Mouse (Mus musculus): Measurements from ENCODE around the gene Eif4b. TPM values are rescaled to one million over a fixed set of nuclear protein-coding genes. Genes with fewer than 3 reads are reported as not detected.

Eif4b gene
- polyA plus RNA-seq, 1 experiment from 2014 or later: 140 TPM

GRCm38 (mm10) chr15:102091063-102091679 lies 17.6 kb downstream of the Eif4b start:
- Histone ChIP-seq H3K9me3 (ENCODE audit: low read length) (no peaks in the 10 kb centered on the region), H3K36me3 (ENCODE audit: insufficient read depth, low read length) (peaks cover 98% of the 10 kb centered on the region), H3K9ac (replicated peaks; ENCODE audit: low read length) (no peak overlapping the region), H3K4me1 (ENCODE audit: insufficient read depth, low read length) (no peaks in the 10 kb centered on the region), H3K4me3 (ENCODE audit: low read length) (no peak overlapping the region), H3K27me3 (ENCODE audit: insufficient read depth, low read length) (no peaks in the 10 kb centered on the region), H3K27ac (ENCODE audit: low read length) (no peak overlapping the region), H3K4me2 (replicated peaks; ENCODE audit: low read depth, low read length) (no peak overlapping the region)
- WGBS: 80% methylated on average over 12 of the region's 12 CpGs
- 0 out of 2 replicates have a peak, but pooled peaks have one; percentile 15 for ATAC-seq (ENCODE audit: low FRiP score, low TSS enrichment)

GRCm38 (mm10) chr15:102091688-102092087 lies 18.1 kb downstream of the Eif4b start:
- Histone ChIP-seq H3K36me3 (ENCODE audit: insufficient read depth, low read length) (peaks cover 95% of the 10 kb centered on the region), H3K9ac (replicated peaks; ENCODE audit: low read length) (no peak overlapping the region), H3K4me1 (ENCODE audit: insufficient read depth, low read length) (no peaks in the 10 kb centered on the region), H3K9me3 (ENCODE audit: low read length) (no peaks in the 10 kb centered on the region), H3K4me2 (replicated peaks; ENCODE audit: low read depth, low read length) (no peak overlapping the region), H3K27me3 (ENCODE audit: insufficient read depth, low read length) (no peaks in the 10 kb centered on the region), H3K4me3 (ENCODE audit: low read length) (no peak overlapping the region), H3K27ac (ENCODE audit: low read length) (no peak overlapping the region)
- 68% methylated on average over 1 of the region's 1 CpGs for WGBS
- no peak for ATAC-seq (ENCODE audit: low FRiP score, low TSS enrichment)

DNA sequence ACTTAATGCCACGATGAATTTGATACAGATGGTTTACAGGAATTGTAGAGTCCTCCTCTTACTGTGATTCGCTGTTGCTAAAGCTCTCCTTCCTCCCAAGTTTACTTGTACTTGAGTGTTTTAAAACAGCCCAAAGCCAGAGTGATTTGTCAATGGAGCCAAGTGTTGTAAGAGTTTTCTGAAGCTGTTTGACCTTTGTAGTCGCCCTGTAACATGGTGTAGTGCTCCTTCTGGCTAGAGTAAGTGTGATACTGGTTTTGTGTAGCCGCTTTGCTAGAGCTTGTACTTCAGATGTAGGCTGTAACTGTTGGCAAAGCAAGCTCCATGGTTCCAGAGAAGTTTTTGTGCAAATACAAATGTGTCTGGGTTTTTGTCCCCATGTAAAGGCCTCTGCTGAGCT lies 18.6 kb downstream of the Eif4b start:
- H3K9ac ChIP-seq (replicated peaks; ENCODE audit: low read length): no peak overlapping the region
- no peak overlapping the region for H3K27ac ChIP-seq (ENCODE audit: low read length)
- H3K4me3 ChIP-seq (ENCODE audit: low read length): no peak overlapping the region
- H3K36me3 ChIP-seq (ENCODE audit: insufficient read depth, low read length): peaks cover 91% of the 10 kb centered on the region
- H3K4me2 ChIP-seq (replicated peaks; ENCODE audit: low read depth, low read length): no peak overlapping the region
- no peaks in the 10 kb centered on the region for H3K9me3 ChIP-seq (ENCODE audit: low read length)
- no peaks in the 10 kb centered on the region for H3K27me3 ChIP-seq (ENCODE audit: insufficient read depth, low read length)
- H3K4me1 ChIP-seq (ENCODE audit: insufficient read depth, low read length): no peaks in the 10 kb centered on the region
- ATAC-seq (ENCODE audit: low FRiP score, low TSS enrichment): no peak
- 89% methylated on average over 4 of the region's 4 CpGs for WGBS

- no peak for ATAC-seq (ENCODE audit: low FRiP score, low TSS enrichment)
- WGBS: 21% methylated on average over 2 of the region's 2 CpGs
- no peaks in the 10 kb centered on the region for H3K9me3 ChIP-seq (ENCODE audit: low read length)
Observed at GRCm38 (mm10) chr15:102094157-102094556, 20.6 kb downstream of the Eif4b start.

DNA sequence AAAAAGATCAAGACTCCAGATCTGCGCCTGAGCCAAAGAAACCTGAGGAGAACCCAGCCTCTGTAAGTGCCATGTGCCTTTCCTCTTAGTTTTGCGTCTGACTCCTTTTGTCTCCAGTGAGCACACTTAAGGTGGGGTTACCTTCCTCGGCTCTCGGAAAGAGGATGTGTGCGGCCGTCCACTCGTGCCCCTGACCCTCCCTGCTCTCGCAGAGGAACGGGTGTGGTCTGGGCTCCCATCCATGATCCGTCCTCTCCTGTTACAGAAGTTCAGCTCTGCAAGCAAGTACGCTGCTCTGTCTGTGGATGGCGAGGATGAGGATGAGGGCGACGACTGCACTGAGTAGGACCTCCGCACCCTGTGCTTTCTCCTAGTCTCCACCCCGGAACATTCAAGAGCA lies 21.4 kb downstream of the Eif4b start:
- Histone ChIP-seq H3K9me3 (ENCODE audit: low read length) (no peaks in the 10 kb centered on the region), H3K4me3 (ENCODE audit: low read length) (no peak overlapping the region), H3K4me1 (ENCODE audit: insufficient read depth, low read length) (peaks cover 23% of the 10 kb centered on the region), H3K27me3 (ENCODE audit: insufficient read depth, low read length) (no peaks in the 10 kb centered on the region), H3K27ac (ENCODE audit: low read length) (no peak overlapping the region), H3K9ac (replicated peaks; ENCODE audit: low read length) (no peak overlapping the region), H3K36me3 (ENCODE audit: insufficient read depth, low read length) (peaks cover 72% of the 10 kb centered on the region), H3K4me2 (replicated peaks; ENCODE audit: low read depth, low read length) (no peak overlapping the region)
- 80% methylated on average over 16 of the region's 16 CpGs for WGBS
- ATAC-seq (ENCODE audit: low FRiP score, low TSS enrichment): no peak

More at GRCm38 (mm10) chr15:102094157-102094556, 20.6 kb downstream of the Eif4b start:
- peaks cover 80% of the 10 kb centered on the region for H3K36me3 ChIP-seq (ENCODE audit: insufficient read depth, low read length)
- H3K27ac ChIP-seq (ENCODE audit: low read length): no peak overlapping the region
- H3K27me3 ChIP-seq (ENCODE audit: insufficient read depth, low read length): no peaks in the 10 kb centered on the region
- H3K4me2 ChIP-seq (replicated peaks; ENCODE audit: low read depth, low read length): no peak overlapping the region
- H3K4me1 ChIP-seq (ENCODE audit: insufficient read depth, low read length): peaks cover 15% of the 10 kb centered on the region
- no peak overlapping the region for H3K9ac ChIP-seq (replicated peaks; ENCODE audit: low read length)
- H3K4me3 ChIP-seq (ENCODE audit: low read length): no peak overlapping the region

GRCm38 (mm10) chr15:102097147-102097915 lies 23.8 kb downstream of the Eif4b start:
- ATAC-seq (ENCODE audit: low FRiP score, low TSS enrichment): no peak
- H3K9me3 ChIP-seq (ENCODE audit: low read length): no peaks in the 10 kb centered on the region
- 72% methylated on average over 8 of the region's 8 CpGs for WGBS
- H3K4me2 ChIP-seq (replicated peaks; ENCODE audit: low read depth, low read length): no peak overlapping the region
- peaks cover 42% of the 10 kb centered on the region for H3K4me1 ChIP-seq (ENCODE audit: insufficient read depth, low read length)
- no peaks in the 10 kb centered on the region for H3K27me3 ChIP-seq (ENCODE audit: insufficient read depth, low read length)
- H3K9ac ChIP-seq (replicated peaks; ENCODE audit: low read length): no peak overlapping the region
- no peak overlapping the region for H3K4me3 ChIP-seq (ENCODE audit: low read length)
- H3K36me3 ChIP-seq (ENCODE audit: insufficient read depth, low read length): peaks cover 49% of the 10 kb centered on the region
- H3K27ac ChIP-seq (ENCODE audit: low read length): no peak overlapping the region; the same call in 1 of the 2 replicates

GRCm38 (mm10) chr15:102097991-102098555 lies 24.5 kb downstream of the Eif4b start:
- ATAC-seq (ENCODE audit: low FRiP score, low TSS enrichment): no peak
- Histone ChIP-seq H3K27me3 (ENCODE audit: insufficient read depth, low read length) (no peaks in the 10 kb centered on the region), H3K36me3 (ENCODE audit: insufficient read depth, low read length) (peaks cover 41% of the 10 kb centered on the region), H3K4me3 (ENCODE audit: low read length) (no peak overlapping the region), H3K9ac (replicated peaks; ENCODE audit: low read length) (no peak overlapping the region), H3K9me3 (ENCODE audit: low read length) (no peaks in the 10 kb centered on the region), H3K4me2 (replicated peaks; ENCODE audit: low read depth, low read length) (no peak overlapping the region), H3K4me1 (ENCODE audit: insufficient read depth, low read length) (peaks cover 50% of the 10 kb centered on the region), H3K27ac (ENCODE audit: low read length) (peak overlapping the region; percentile 34; the same call in 1 of the 2 replicates)
- WGBS: 39% methylated on average over 5 of the region's 5 CpGs

DNA sequence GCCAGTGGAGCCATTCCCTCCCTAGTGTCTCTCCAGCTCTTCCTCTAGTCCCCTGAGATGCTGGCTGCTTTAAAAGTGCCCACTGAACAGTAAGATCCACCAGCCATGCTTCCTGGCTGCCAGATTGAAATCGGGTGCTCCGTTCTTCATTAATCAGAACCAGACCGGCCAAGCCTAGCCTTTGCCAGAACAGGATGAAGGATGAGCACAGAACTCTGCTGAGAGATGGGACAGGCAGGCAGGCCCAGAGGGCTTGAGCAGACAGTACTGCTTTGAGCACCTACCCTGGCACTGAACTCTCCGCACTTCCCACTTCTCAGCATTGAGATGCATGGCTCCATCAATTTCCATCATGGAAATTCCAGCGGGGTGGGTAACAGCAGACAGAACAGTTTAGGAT lies 25.7 kb downstream of the Eif4b start:
- Histone ChIP-seq H3K36me3 (ENCODE audit: insufficient read depth, low read length) (peaks cover 29% of the 10 kb centered on the region), H3K27ac (ENCODE audit: low read length) (peak overlapping the region; percentile 99; the same call in 1 of the 2 replicates), H3K4me1 (ENCODE audit: insufficient read depth, low read length) (peaks cover 61% of the 10 kb centered on the region), H3K9me3 (ENCODE audit: low read length) (no peaks in the 10 kb centered on the region), H3K4me2 (replicated peaks; ENCODE audit: low read depth, low read length) (peak overlapping the region; percentile 91), H3K9ac (replicated peaks; ENCODE audit: low read length) (no peak overlapping the region), H3K27me3 (ENCODE audit: insufficient read depth, low read length) (no peaks in the 10 kb centered on the region), H3K4me3 (ENCODE audit: low read length) (no peak overlapping the region)
- 47% methylated on average over 5 of the region's 5 CpGs for WGBS
- ATAC-seq (ENCODE audit: low FRiP score, low TSS enrichment): no peak

DNA sequence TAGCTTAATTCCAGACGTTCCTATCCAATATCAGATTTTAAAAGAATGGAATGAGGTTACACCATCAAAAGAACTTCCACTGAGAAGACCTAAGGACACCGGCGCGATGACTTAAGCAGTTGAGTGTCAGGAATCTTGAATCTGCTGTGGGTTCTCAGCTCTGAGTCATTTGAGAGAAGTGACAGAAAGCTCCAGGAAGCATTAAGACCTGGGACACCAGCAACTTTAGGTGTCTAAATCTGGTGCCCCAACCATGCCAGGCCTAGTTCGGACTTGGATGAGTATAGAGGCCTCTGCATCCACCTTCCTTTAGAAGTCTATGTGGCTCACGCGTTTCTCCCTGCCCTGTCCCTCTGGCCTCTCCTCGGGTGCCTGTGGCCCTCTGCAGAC lies 26.2 kb downstream of the Eif4b start:
- no peaks in the 10 kb centered on the region for H3K27me3 ChIP-seq (ENCODE audit: insufficient read depth, low read length)
- peak overlapping the region; percentile 91 for H3K4me2 ChIP-seq (replicated peaks; ENCODE audit: low read depth, low read length)
- 21% methylated on average over 8 of the region's 8 CpGs for WGBS
- H3K4me3 ChIP-seq (ENCODE audit: low read length): peak overlapping the region; percentile 62
- peak overlapping the region; percentile 99 for H3K27ac ChIP-seq (ENCODE audit: low read length)
- peak overlapping the region; percentile 80 for H3K9ac ChIP-seq (replicated peaks; ENCODE audit: low read length)
- H3K36me3 ChIP-seq (ENCODE audit: insufficient read depth, low read length): peaks cover 24% of the 10 kb centered on the region
- H3K9me3 ChIP-seq (ENCODE audit: low read length): no peaks in the 10 kb centered on the region
- peaks cover 66% of the 10 kb centered on the region for H3K4me1 ChIP-seq (ENCODE audit: insufficient read depth, low read length)
- ATAC-seq (ENCODE audit: low FRiP score, low TSS enrichment): no peak
